ENCODE assay signal across 18 mouse cellular contexts in genomic region chr2:18914750-18915149, GRCm38 (mm10).
"Had no signal": no experiment of that assay in that cellular context is flagged by ENCODE, and none has a peak within 500 bp of the region (broad histone marks: within the 10 kb centered on the region; RNA-seq: fewer than 3 reads in every experiment).

No protein-coding gene starts in this region.

- H3K27ac ChIP-seq: limb, embryonic 12.5 days; liver, embryonic 12.5 days; liver, embryonic 15.5 days; lung, embryonic 15.5 days; midbrain, embryonic 10.5 days; midbrain, embryonic 13.5 days had no signal

- H3K9me3 ChIP-seq: limb, embryonic 12.5 days; liver, embryonic 12.5 days; liver, embryonic 15.5 days; lung, embryonic 15.5 days; megakaryocyte, embryonic 14.5 days; midbrain, embryonic 10.5 days; midbrain, embryonic 13.5 days had no signal

- DNase-seq: kidney, postnatal 10 days; liver; lung, adult 18-20 months; lung, postnatal 10 days; lung, postnatal 36 days; retina, postnatal 1 day; right cerebral cortex, postnatal 25 days; spleen, adult 18-20 months; thymus, adult 18-20 months; thymus, postnatal 4 days had no signal

- H3K4me2 ChIP-seq: limb, embryonic 12.5 days; liver, embryonic 12.5 days; liver, embryonic 15.5 days; lung, embryonic 15.5 days; midbrain, embryonic 13.5 days had no signal

- H3K4me3 ChIP-seq: limb, embryonic 12.5 days; liver, embryonic 12.5 days; liver, embryonic 15.5 days; lung, embryonic 15.5 days; megakaryocyte, embryonic 14.5 days; midbrain, embryonic 10.5 days; midbrain, embryonic 13.5 days had no signal

- H3K36me3 ChIP-seq: limb, embryonic 12.5 days; liver, embryonic 12.5 days; liver, embryonic 15.5 days; lung, embryonic 15.5 days; midbrain, embryonic 10.5 days; midbrain, embryonic 13.5 days had no signal

- H3K27me3 ChIP-seq: limb, embryonic 12.5 days; liver, embryonic 12.5 days; liver, embryonic 15.5 days; lung, embryonic 15.5 days; megakaryocyte, embryonic 14.5 days; midbrain, embryonic 13.5 days had no signal

- ATAC-seq: intestine, postnatal 0 days; liver, embryonic 12.5 days; midbrain, embryonic 13.5 days had no signal

- H3K9ac ChIP-seq: limb, embryonic 12.5 days; liver, embryonic 12.5 days; liver, embryonic 15.5 days; lung, embryonic 15.5 days; midbrain, embryonic 13.5 days had no signal
